Mouse (Mus musculus): ENCODE data around the gene Cerkl. TPM values are rescaled to one million over a fixed set of nuclear protein-coding genes. Genes with fewer than 3 reads are reported as not detected.

Cerkl gene
- total and polyA plus RNA-seq, 2 experiments from 2014 or later: 0.11 to 1.5 TPM

DNA sequence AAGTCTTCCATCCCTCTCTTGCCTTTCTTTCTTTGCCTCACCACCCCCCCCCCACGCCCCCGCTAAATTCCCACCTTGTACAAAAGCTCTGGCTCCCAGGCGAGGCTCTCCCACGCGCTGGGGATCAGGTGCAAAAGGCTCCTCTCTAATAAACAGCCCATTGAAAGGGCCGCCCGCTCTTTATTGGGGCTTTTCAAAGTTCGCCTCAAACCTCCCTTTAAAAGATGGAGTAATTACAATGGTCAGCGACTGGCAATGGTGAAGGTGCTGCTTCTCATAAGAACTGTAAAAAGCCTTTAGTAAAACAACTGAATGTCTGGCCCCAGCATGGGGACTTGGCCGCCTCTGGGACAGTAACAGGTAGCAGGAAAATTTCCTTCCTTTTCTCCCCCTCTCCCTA lies 939 bp downstream of the Cerkl start:
- H3K4me3 ChIP-seq (ENCODE audit: low read depth, low read length): peak overlapping the region; percentile 36
- WGBS: 5% methylated on average over 10 of the region's 10 CpGs
- peak overlapping the region; percentile 51 for H3K4me2 ChIP-seq (ENCODE audit: low read depth, low read length, poor library complexity, severe bottlenecking)
- TF ChIP-seq CTCF (IDR thresholded peaks at IDR 0.05): no peak
- H3K9me3 ChIP-seq (ENCODE audit: low read length): no peaks in the 10 kb centered on the region
- DNase-seq (ENCODE audit: low spot score) (no peak), ATAC-seq (ENCODE audit: low FRiP score) (no peak)
- no peak overlapping the region for H3K27ac ChIP-seq (ENCODE audit: low read depth, low read length)
- peaks cover 25% of the 10 kb centered on the region for H3K27me3 ChIP-seq (ENCODE audit: insufficient read depth, low read length)
- peaks cover 5% of the 10 kb centered on the region for H3K4me1 ChIP-seq (ENCODE audit: insufficient read depth, low read length)
- H3K36me3 ChIP-seq (ENCODE audit: insufficient read depth, low read length): no peaks in the 10 kb centered on the region
- H3K9ac ChIP-seq (replicated peaks; ENCODE audit: low read length, poor library complexity, severe bottlenecking): 0 out of 2 replicates have a peak overlapping the region, but pooled peaks have one; percentile 14

- no peak overlapping the region for H3K27ac ChIP-seq (ENCODE audit: low read depth, low read length)
- peak; percentile 38 for DNase-seq (ENCODE audit: low spot score)
- ATAC-seq (ENCODE audit: low FRiP score): no peak
- TF ChIP-seq CTCF (IDR thresholded peaks at IDR 0.05): no peak
- H3K9me3 ChIP-seq (ENCODE audit: low read length): no peaks in the 10 kb centered on the region
- peak overlapping the region; percentile 36 for H3K4me3 ChIP-seq (ENCODE audit: low read depth, low read length)
- peaks cover 5% of the 10 kb centered on the region for H3K4me1 ChIP-seq (ENCODE audit: insufficient read depth, low read length)
- WGBS: 5% methylated on average over 15 of the region's 15 CpGs
- H3K27me3 ChIP-seq (ENCODE audit: insufficient read depth, low read length): peaks cover 22% of the 10 kb centered on the region
- no peaks in the 10 kb centered on the region for H3K36me3 ChIP-seq (ENCODE audit: insufficient read depth, low read length)
- H3K9ac ChIP-seq (replicated peaks; ENCODE audit: low read length, poor library complexity, severe bottlenecking): peak overlapping the region; percentile 14
- peak overlapping the region; percentile 51 for H3K4me2 ChIP-seq (ENCODE audit: low read depth, low read length, poor library complexity, severe bottlenecking)
Measured at GRCm38 (mm10) chr2:79454786-79455446, 1.7 kb downstream of the Cerkl start.

DNA sequence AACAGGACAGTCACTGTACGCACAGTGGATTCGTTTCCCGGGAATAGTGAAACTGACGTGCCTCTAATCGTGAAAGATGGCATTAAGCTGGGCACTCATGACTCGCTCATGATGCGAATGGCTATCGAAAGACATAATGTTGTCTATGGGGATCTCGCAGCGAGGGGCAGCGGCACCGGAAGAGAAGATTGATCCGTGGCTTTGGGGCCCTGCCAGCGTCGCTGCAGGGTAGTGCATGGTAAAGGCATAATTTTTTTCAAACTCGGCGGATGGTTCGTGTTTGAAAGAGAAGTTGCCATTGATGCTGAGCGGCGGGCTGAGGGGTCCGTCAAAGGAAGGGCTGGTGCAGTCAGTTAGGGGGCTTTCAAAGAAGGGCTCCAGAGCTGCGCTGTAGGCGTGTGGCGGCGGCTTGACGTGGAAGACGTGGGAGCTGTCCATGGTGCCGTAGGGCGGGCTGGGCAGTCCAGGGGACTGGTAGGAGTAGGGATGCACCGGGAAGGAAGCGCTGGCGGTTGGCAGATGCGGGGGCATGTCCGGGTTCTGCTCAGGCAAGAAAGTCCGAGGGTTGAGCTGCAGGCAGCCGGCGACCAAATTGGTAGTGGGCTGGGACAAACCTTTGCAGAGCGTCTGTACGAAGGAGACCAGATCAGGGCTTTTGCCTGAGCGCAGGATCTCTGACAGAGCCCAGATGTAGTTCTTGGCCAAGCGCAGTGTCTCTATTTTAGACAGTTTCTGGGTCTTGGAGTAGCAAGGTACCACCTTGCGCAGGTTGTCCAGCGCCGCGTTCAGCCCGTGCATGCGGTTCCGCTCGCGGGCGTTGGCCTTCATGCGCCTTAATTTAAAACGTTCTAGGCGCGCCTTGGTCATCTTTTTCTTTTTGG lies 2.4 kb downstream of the Cerkl start:
- peak overlapping the region; percentile 36 for H3K4me3 ChIP-seq (ENCODE audit: low read depth, low read length)
- H3K9ac ChIP-seq (replicated peaks; ENCODE audit: low read length, poor library complexity, severe bottlenecking): peak overlapping the region; percentile 14
- H3K4me2 ChIP-seq (ENCODE audit: low read depth, low read length, poor library complexity, severe bottlenecking): peak overlapping the region; percentile 51
- H3K27ac ChIP-seq (ENCODE audit: low read depth, low read length): no peak overlapping the region
- peak; percentile 73 for DNase-seq (ENCODE audit: low spot score)
- ATAC-seq (ENCODE audit: low FRiP score): peak; percentile 50; the same call in 1 of the 2 replicates
- H3K4me1 ChIP-seq (ENCODE audit: insufficient read depth, low read length): peaks cover 2% of the 10 kb centered on the region
- no peaks in the 10 kb centered on the region for H3K36me3 ChIP-seq (ENCODE audit: insufficient read depth, low read length)
- no peaks in the 10 kb centered on the region for H3K9me3 ChIP-seq (ENCODE audit: low read length)
- peaks cover 18% of the 10 kb centered on the region for H3K27me3 ChIP-seq (ENCODE audit: insufficient read depth, low read length)
- WGBS: 1% methylated on average over 55 of the region's 55 CpGs
- no peak for TF ChIP-seq CTCF (IDR thresholded peaks at IDR 0.05)

- WGBS: 46% methylated on average over 5 of the region's 5 CpGs
- DNase-seq (ENCODE audit: low spot score): no peak
- H3K4me3 ChIP-seq (ENCODE audit: low read depth, low read length): no peak overlapping the region
Measured at GRCm38 (mm10) chr2:79451438-79451837, 5.1 kb downstream of the Cerkl start.

DNA sequence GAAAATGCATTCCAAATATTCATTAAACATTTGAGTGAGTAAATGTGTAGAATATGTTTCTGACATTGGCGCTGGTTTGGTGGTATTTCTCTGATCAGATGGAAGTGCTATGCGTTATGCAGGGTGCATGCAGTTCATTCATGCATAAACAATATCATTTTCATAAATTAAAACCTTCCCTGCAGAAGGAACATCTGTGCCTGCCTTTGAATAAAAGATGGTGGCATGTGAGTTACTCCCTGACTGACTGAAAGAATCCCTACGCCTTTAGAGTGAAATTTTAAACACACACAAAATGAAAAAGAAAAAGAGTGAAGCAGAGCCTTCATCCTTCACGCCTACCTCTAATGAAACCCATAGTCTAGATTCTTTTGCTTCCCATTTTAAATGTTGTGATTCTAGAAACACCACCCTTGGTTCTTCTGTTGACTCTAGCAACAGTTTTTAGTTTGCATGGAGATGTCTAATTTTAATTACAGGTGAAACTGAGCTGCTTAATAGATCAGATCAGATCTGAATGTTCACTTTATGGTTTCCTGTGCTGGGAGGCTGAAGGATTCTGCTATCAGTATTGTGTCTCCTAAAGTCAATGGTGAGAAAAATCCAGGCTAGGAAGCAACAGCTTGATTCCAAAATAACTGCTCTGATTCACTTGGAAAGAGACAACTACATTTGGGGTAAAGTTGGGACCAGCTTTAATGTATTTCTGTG lies 5.7 kb downstream of the Cerkl start:
- no peak for TF ChIP-seq CTCF (IDR thresholded peaks at IDR 0.05)
- no peak for DNase-seq (ENCODE audit: low spot score)
- H3K4me3 ChIP-seq (ENCODE audit: low read depth, low read length): no peak overlapping the region
- peaks cover 12% of the 10 kb centered on the region; the same call in 1 of the 2 replicates for H3K27me3 ChIP-seq (ENCODE audit: insufficient read depth, low read length)
- no peaks in the 10 kb centered on the region for H3K9me3 ChIP-seq (ENCODE audit: low read length)
- no peaks in the 10 kb centered on the region for H3K36me3 ChIP-seq (ENCODE audit: insufficient read depth, low read length)
- H3K9ac ChIP-seq (replicated peaks; ENCODE audit: low read length, poor library complexity, severe bottlenecking): no peak overlapping the region
- no peaks in the 10 kb centered on the region for H3K4me1 ChIP-seq (ENCODE audit: insufficient read depth, low read length)
- no peak for ATAC-seq (ENCODE audit: low FRiP score)
- H3K27ac ChIP-seq (ENCODE audit: low read depth, low read length): no peak overlapping the region
- no peak overlapping the region for H3K4me2 ChIP-seq (ENCODE audit: low read depth, low read length, poor library complexity, severe bottlenecking)
- WGBS: 72% methylated on average over 4 of the region's 4 CpGs

More at GRCm38 (mm10) chr2:79451438-79451837, 5.1 kb downstream of the Cerkl start:
- ATAC-seq (ENCODE audit: low FRiP score): no peak
- H3K36me3 ChIP-seq (ENCODE audit: insufficient read depth, low read length): no peaks in the 10 kb centered on the region
- H3K9ac ChIP-seq (replicated peaks; ENCODE audit: low read length, poor library complexity, severe bottlenecking): no peak overlapping the region
- peaks cover 12% of the 10 kb centered on the region; the same call in 1 of the 2 replicates for H3K27me3 ChIP-seq (ENCODE audit: insufficient read depth, low read length)
- no peaks in the 10 kb centered on the region for H3K9me3 ChIP-seq (ENCODE audit: low read length)
- no peak overlapping the region for H3K27ac ChIP-seq (ENCODE audit: low read depth, low read length)
- no peak for TF ChIP-seq CTCF (IDR thresholded peaks at IDR 0.05)
- no peak overlapping the region for H3K4me2 ChIP-seq (ENCODE audit: low read depth, low read length, poor library complexity, severe bottlenecking)
- H3K4me1 ChIP-seq (ENCODE audit: insufficient read depth, low read length): no peaks in the 10 kb centered on the region
